ENCODE assay signal across 22 mouse cellular contexts in the genomic region with DNA sequence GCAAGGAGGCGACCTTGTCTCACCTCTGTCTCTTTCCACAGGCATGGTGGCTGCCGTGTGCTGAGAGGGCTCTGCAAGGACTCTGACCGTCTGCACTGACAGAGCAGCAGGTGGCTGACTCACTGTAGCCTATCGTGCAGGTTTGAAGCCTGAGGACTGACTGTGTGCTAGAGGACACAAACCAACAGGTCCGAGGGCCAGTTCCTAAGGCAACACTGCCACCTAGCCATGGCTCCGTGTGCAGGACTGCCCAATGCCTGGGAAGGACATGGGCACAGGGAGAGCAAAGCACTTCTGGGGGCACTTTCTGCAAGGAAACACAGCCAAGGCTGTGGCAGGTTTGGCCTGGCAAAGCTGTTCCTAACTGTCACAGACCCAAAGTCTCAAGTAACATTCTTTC. TPM values are rescaled to one million over a fixed set of nuclear protein-coding genes. Genes with fewer than 3 reads are reported as not detected.
A peak's percentile ranks its signal among the peaks of the same experiment; 100 is the strongest.
DNase-seq lines count a peak whose midpoint lies in the region; ATAC-seq and TF ChIP-seq lines count a peak whose summit lies in the region.
"Had no signal": no experiment of that assay in that cellular context is flagged by ENCODE, and none has a peak within 500 bp of the region (broad histone marks: within the 10 kb centered on the region; RNA-seq: fewer than 3 reads in every experiment).

No protein-coding gene starts in this region.

- H3K9me3 ChIP-seq in intestine, postnatal 0 days (ENCODE audit: control insufficient read depth): no peaks in the 10 kb centered on the region
- no peaks in the 10 kb centered on the region for H3K9me3 ChIP-seq in intestine, embryonic 16.5 days (ENCODE audit: control insufficient read depth, low read length)
- no peaks in the 10 kb centered on the region for H3K9me3 ChIP-seq in liver, postnatal 0 days (ENCODE audit: low read length)
- H3K9me3 ChIP-seq in liver, embryonic 11.5 days (ENCODE audit: control insufficient read depth, low read length): no peaks in the 10 kb centered on the region
- H3K9me3 ChIP-seq: embryonic facial prominence, embryonic 13.5 days; forebrain, embryonic 15.5 days; heart, embryonic 10.5 days; hindbrain, embryonic 13.5 days; limb, embryonic 12.5 days; lung, embryonic 15.5 days; midbrain, embryonic 12.5 days had no signal

- H3K9ac ChIP-seq in intestine, postnatal 0 days (ENCODE audit: low read depth, low read length): no peak overlapping the region
- no peak overlapping the region for H3K9ac ChIP-seq in intestine, embryonic 16.5 days (ENCODE audit: low read depth, low read length)
- no peak overlapping the region for H3K9ac ChIP-seq in liver, postnatal 0 days (replicated peaks)
- H3K9ac ChIP-seq in liver, embryonic 11.5 days (ENCODE audit: low read depth, low read length): no peak overlapping the region
- H3K9ac ChIP-seq: embryonic facial prominence, embryonic 13.5 days; forebrain, embryonic 15.5 days; hindbrain, embryonic 13.5 days; limb, embryonic 12.5 days; lung, embryonic 15.5 days; midbrain, embryonic 12.5 days had no signal

- WGBS in cerebellum, adult 2 months: 37% methylated on average over 6 of the region's 6 CpGs
- 73% methylated on average over 6 of the region's 6 CpGs for WGBS in intestine, postnatal 0 days
- 68% methylated on average over 6 of the region's 6 CpGs for WGBS in intestine, embryonic 16.5 days
- WGBS in liver, postnatal 0 days (ENCODE audit: insufficient replicate concordance): 76% methylated on average over 6 of the region's 6 CpGs
- 72% methylated on average over 6 of the region's 6 CpGs for WGBS in liver, embryonic 11.5 days

- H3K36me3 ChIP-seq in intestine, postnatal 0 days (ENCODE audit: control insufficient read depth, insufficient read depth): peaks cover 88% of the 10 kb centered on the region
- H3K36me3 ChIP-seq in intestine, embryonic 16.5 days (ENCODE audit: control insufficient read depth, insufficient read depth, low read length): peaks cover 27% of the 10 kb centered on the region
- peaks cover 72% of the 10 kb centered on the region for H3K36me3 ChIP-seq in liver, postnatal 0 days (replicated peaks; ENCODE audit: insufficient read depth, low read length)
- H3K36me3 ChIP-seq in liver, embryonic 11.5 days (ENCODE audit: control insufficient read depth, insufficient read depth, low read length): peaks cover 42% of the 10 kb centered on the region

- peaks cover 16% of the 10 kb centered on the region for H3K4me1 ChIP-seq in cerebellum, adult 2 months (ENCODE audit: control insufficient read depth, insufficient read depth, low read length)
- no peaks in the 10 kb centered on the region for H3K4me1 ChIP-seq in intestine, postnatal 0 days (replicated peaks; ENCODE audit: control insufficient read depth, insufficient read depth, low read length)
- no peaks in the 10 kb centered on the region for H3K4me1 ChIP-seq in intestine, embryonic 16.5 days (ENCODE audit: control insufficient read depth, insufficient read depth, low read length)
- no peaks in the 10 kb centered on the region for H3K4me1 ChIP-seq in liver, postnatal 0 days (ENCODE audit: insufficient read depth)
- no peaks in the 10 kb centered on the region for H3K4me1 ChIP-seq in liver, embryonic 11.5 days (replicated peaks; ENCODE audit: control insufficient read depth, insufficient read depth, low read length)
- H3K4me1 ChIP-seq: embryonic facial prominence, embryonic 13.5 days; forebrain, embryonic 15.5 days; hindbrain, embryonic 13.5 days; lung, embryonic 15.5 days; midbrain, embryonic 12.5 days had no signal

- H3K4me2 ChIP-seq in intestine, postnatal 0 days (replicated peaks; ENCODE audit: low read depth): no peak overlapping the region
- no peak overlapping the region for H3K4me2 ChIP-seq in intestine, embryonic 16.5 days (ENCODE audit: low read depth, low read length)
- H3K4me2 ChIP-seq in liver, postnatal 0 days (ENCODE audit: low read depth, low read length): no peak overlapping the region
- H3K4me2 ChIP-seq in liver, embryonic 11.5 days: no peak overlapping the region
- H3K4me2 ChIP-seq: embryonic facial prominence, embryonic 13.5 days; forebrain, embryonic 15.5 days; hindbrain, embryonic 13.5 days; limb, embryonic 12.5 days; lung, embryonic 15.5 days; midbrain, embryonic 12.5 days had no signal

- TF ChIP-seq EP300 in liver, postnatal 0 days (IDR thresholded peaks at IDR 0.05; ENCODE audit: low read depth): no peak

- no peaks in the 10 kb centered on the region for H3K27me3 ChIP-seq in cerebellum, adult 2 months (ENCODE audit: control insufficient read depth, insufficient read depth, low read length)
- H3K27me3 ChIP-seq in intestine, postnatal 0 days (replicated peaks; ENCODE audit: control insufficient read depth, insufficient read depth, low read length): no peaks in the 10 kb centered on the region
- H3K27me3 ChIP-seq in intestine, embryonic 16.5 days (replicated peaks; ENCODE audit: control insufficient read depth, insufficient read depth, low read length): no peaks in the 10 kb centered on the region
- no peaks in the 10 kb centered on the region for H3K27me3 ChIP-seq in liver, postnatal 0 days (ENCODE audit: insufficient read depth, low read length)
- no peaks in the 10 kb centered on the region for H3K27me3 ChIP-seq in liver, embryonic 11.5 days (replicated peaks; ENCODE audit: control insufficient read depth, insufficient read depth, low read length)
- H3K27me3 ChIP-seq: embryonic facial prominence, embryonic 13.5 days; forebrain, embryonic 15.5 days; hindbrain, embryonic 13.5 days; limb, embryonic 12.5 days; lung, embryonic 15.5 days; midbrain, embryonic 12.5 days had no signal

- peak overlapping the region; percentile 70 for H3K27ac ChIP-seq in cerebellum, adult 2 months (ENCODE audit: insufficient read depth, low read length)
- no peak overlapping the region for H3K27ac ChIP-seq in intestine, postnatal 0 days (ENCODE audit: low read depth, low read length)
- H3K27ac ChIP-seq in intestine, embryonic 16.5 days (ENCODE audit: low read length): no peak overlapping the region
- H3K27ac ChIP-seq in liver, postnatal 0 days (ENCODE audit: low read depth): no peak overlapping the region
- H3K27ac ChIP-seq in liver, embryonic 11.5 days (ENCODE audit: low read depth, low read length): no peak overlapping the region
- H3K27ac ChIP-seq: forebrain, embryonic 15.5 days; heart, embryonic 10.5 days; hindbrain, embryonic 13.5 days; lung, embryonic 15.5 days; midbrain, embryonic 12.5 days had no signal

- TF ChIP-seq POLR2A in cerebellum, adult 2 months (IDR thresholded peaks at IDR 0.05; ENCODE audit: borderline replicate concordance, insufficient read depth, low read length): no peak

- no peak overlapping the region for H3K4me3 ChIP-seq in cerebellum, adult 2 months (replicated peaks; ENCODE audit: insufficient read depth, low read depth, low read length)
- H3K4me3 ChIP-seq in intestine, postnatal 0 days (ENCODE audit: low read depth, low read length): no peak overlapping the region
- no peak overlapping the region for H3K4me3 ChIP-seq in intestine, embryonic 16.5 days (ENCODE audit: low read length)
- no peak overlapping the region for H3K4me3 ChIP-seq in liver, postnatal 0 days (ENCODE audit: low read depth, low read length)
- H3K4me3 ChIP-seq in liver, embryonic 11.5 days (ENCODE audit: low read depth, low read length): no peak overlapping the region
- H3K4me3 ChIP-seq: embryonic facial prominence, embryonic 13.5 days; forebrain, embryonic 15.5 days; heart, embryonic 10.5 days; hindbrain, embryonic 13.5 days; limb, embryonic 12.5 days; lung, embryonic 15.5 days; midbrain, embryonic 12.5 days; myocyte had no signal

- peak; percentile 71 for TF ChIP-seq CTCF in cerebellum, adult 2 months (IDR thresholded peaks at IDR 0.05; ENCODE audit: borderline replicate concordance, insufficient read depth, low read depth, low read length)
- peak; percentile 49 for TF ChIP-seq CTCF in intestine, postnatal 0 days (IDR thresholded peaks at IDR 0.05; ENCODE audit: low read depth)
- TF ChIP-seq CTCF in liver, postnatal 0 days (IDR thresholded peaks at IDR 0.05; ENCODE audit: low read depth): peak; percentile 19; the same call in 1 of the 2 replicates

- no peak for ATAC-seq in intestine, postnatal 0 days
- ATAC-seq in intestine, embryonic 16.5 days: no peak
- ATAC-seq in liver, postnatal 0 days: no peak
- no peak for ATAC-seq in liver, embryonic 11.5 days (replicated peaks; ENCODE audit: low FRiP score)
- no peak for ATAC-seq in megakaryocyte progenitor cell, adult 5-6 weeks (replicated peaks; ENCODE audit: poor library complexity)
- ATAC-seq: forebrain, embryonic 15.5 days had no signal

- DNase-seq in cerebellum, adult 2 months: no peak
- DNase-seq in cerebellum, postnatal 4 days (ENCODE audit: low spot score in 2 of 2): no peak
- no peak for DNase-seq in liver, postnatal 0 days
- no peak for DNase-seq in liver, embryonic 11.5 days (ENCODE audit: low spot score)
- peak; percentile 20 for DNase-seq in adipocyte (ENCODE audit: low spot score)
- DNase-seq: adrenal gland, postnatal 36 days; cerebellum, adult 8-10 months; gastrocnemius, postnatal 36 days; heart, postnatal 10 days; kidney, postnatal 14 days; spleen, adult 18-20 months had no signal

RNA-seq across cellular contexts. Expression of a gene that starts 23.9 kb away (rescaled TPM):
- polyA plus RNA-seq in cerebellum, adult 2 months (2012; rRNA removed): 33.9 and 35.5 TPM in 2 replicates
- polyA plus RNA-seq in intestine, postnatal 0 days (2015; fragmentation: Nextera tagmentation; extraction: Ambion mirVana): 3.7 and 4.2 TPM in 2 replicates
- polyA plus RNA-seq in intestine, embryonic 16.5 days (2015; fragmentation: Nextera tagmentation; extraction: Ambion mirVana): 5.8 and 8.2 TPM in 2 replicates
- polyA plus RNA-seq in liver, postnatal 0 days (2015; fragmentation: Nextera tagmentation; extraction: Ambion mirVana): 1.9 and 2.4 TPM in 2 replicates
- 7.9 and 11.4 TPM in 2 replicates for polyA plus RNA-seq in liver, embryonic 11.5 days (2014; fragmentation: Nextera tagmentation; extraction: Ambion mirVana)
- total RNA-seq in megakaryocyte progenitor cell, adult 5-6 weeks (2015): 4.9 and 5.4 TPM in 2 replicates
- 10.0 and 10.2 TPM in 2 replicates for total RNA-seq in megakaryocyte progenitor cell, adult 5-6 weeks (2017)

RNA-seq across cellular contexts. Expression of a gene that starts 40.7 kb away (rescaled TPM):
- polyA plus RNA-seq in cerebellum, adult 2 months (2012; rRNA removed): 79.3 and 87.5 TPM in 2 replicates
- polyA plus RNA-seq in intestine, postnatal 0 days (2015; fragmentation: Nextera tagmentation; extraction: Ambion mirVana): 111 and 115 TPM in 2 replicates
- 100 and 103 TPM in 2 replicates for polyA plus RNA-seq in intestine, embryonic 16.5 days (2015; fragmentation: Nextera tagmentation; extraction: Ambion mirVana)
- 23.1 and 23.8 TPM in 2 replicates for polyA plus RNA-seq in liver, postnatal 0 days (2015; fragmentation: Nextera tagmentation; extraction: Ambion mirVana)
- polyA plus RNA-seq in liver, embryonic 11.5 days (2014; fragmentation: Nextera tagmentation; extraction: Ambion mirVana): 51.3 and 53.4 TPM in 2 replicates
- total RNA-seq in megakaryocyte progenitor cell, adult 5-6 weeks (2015): 94.3 and 101 TPM in 2 replicates
- 46.1 and 48.6 TPM in 2 replicates for total RNA-seq in megakaryocyte progenitor cell, adult 5-6 weeks (2017)

RNA-seq across cellular contexts. Expression of a gene that starts 43.0 kb away (rescaled TPM):
- polyA plus RNA-seq in cerebellum, adult 2 months (2012; rRNA removed): 61.6 and 62.1 TPM in 2 replicates
- polyA plus RNA-seq in intestine, postnatal 0 days (2015; fragmentation: Nextera tagmentation; extraction: Ambion mirVana): 59.7 and 61.9 TPM in 2 replicates
- 12.7 and 16.7 TPM in 2 replicates for polyA plus RNA-seq in intestine, embryonic 16.5 days (2015; fragmentation: Nextera tagmentation; extraction: Ambion mirVana)
- polyA plus RNA-seq in liver, postnatal 0 days (2015; fragmentation: Nextera tagmentation; extraction: Ambion mirVana): 26.7 TPM in 2 replicates
- 81.2 and 96.5 TPM in 2 replicates for polyA plus RNA-seq in liver, embryonic 11.5 days (2014; fragmentation: Nextera tagmentation; extraction: Ambion mirVana)
- 264 and 290 TPM in 2 replicates for total RNA-seq in megakaryocyte progenitor cell, adult 5-6 weeks (2015)
- 298 and 323 TPM in 2 replicates for total RNA-seq in megakaryocyte progenitor cell, adult 5-6 weeks (2017)

RNA-seq across cellular contexts. Expression of a gene that starts 43.8 kb away (rescaled TPM):
- polyA plus RNA-seq in cerebellum, adult 2 months (2012; rRNA removed): 96.5 and 107 TPM in 2 replicates
- 13.8 and 17.8 TPM in 2 replicates for polyA plus RNA-seq in intestine, postnatal 0 days (2015; fragmentation: Nextera tagmentation; extraction: Ambion mirVana)
- polyA plus RNA-seq in intestine, embryonic 16.5 days (2015; fragmentation: Nextera tagmentation; extraction: Ambion mirVana): 27.1 and 29.9 TPM in 2 replicates
- 10.5 and 11.1 TPM in 2 replicates for polyA plus RNA-seq in liver, postnatal 0 days (2015; fragmentation: Nextera tagmentation; extraction: Ambion mirVana)
- 37.5 and 46.1 TPM in 2 replicates for polyA plus RNA-seq in liver, embryonic 11.5 days (2014; fragmentation: Nextera tagmentation; extraction: Ambion mirVana)
- total RNA-seq in megakaryocyte progenitor cell, adult 5-6 weeks (2015): 84.7 and 88.9 TPM in 2 replicates
- 73.6 and 81.1 TPM in 2 replicates for total RNA-seq in megakaryocyte progenitor cell, adult 5-6 weeks (2017)

Comparison
In these comparisons a context has a peak if more than half of its experiments do, and no peak if none do; other contexts are left out.
1. CTCF ChIP-seq: peak in every context shown above with its lines; median percentile 71 in cerebellum, adult 2 months; 49 in intestine, postnatal 0 days; 19 in liver, postnatal 0 days.